Mouse (Mus musculus): ENCODE data around the gene Gas7. TPM values are rescaled to one million over a fixed set of nuclear protein-coding genes. Genes with fewer than 3 reads are reported as not detected.

Gene Gas7
- 3.4 and 5.7 TPM in 2 replicates for polyA plus RNA-seq (2012; rRNA removed)

DNA sequence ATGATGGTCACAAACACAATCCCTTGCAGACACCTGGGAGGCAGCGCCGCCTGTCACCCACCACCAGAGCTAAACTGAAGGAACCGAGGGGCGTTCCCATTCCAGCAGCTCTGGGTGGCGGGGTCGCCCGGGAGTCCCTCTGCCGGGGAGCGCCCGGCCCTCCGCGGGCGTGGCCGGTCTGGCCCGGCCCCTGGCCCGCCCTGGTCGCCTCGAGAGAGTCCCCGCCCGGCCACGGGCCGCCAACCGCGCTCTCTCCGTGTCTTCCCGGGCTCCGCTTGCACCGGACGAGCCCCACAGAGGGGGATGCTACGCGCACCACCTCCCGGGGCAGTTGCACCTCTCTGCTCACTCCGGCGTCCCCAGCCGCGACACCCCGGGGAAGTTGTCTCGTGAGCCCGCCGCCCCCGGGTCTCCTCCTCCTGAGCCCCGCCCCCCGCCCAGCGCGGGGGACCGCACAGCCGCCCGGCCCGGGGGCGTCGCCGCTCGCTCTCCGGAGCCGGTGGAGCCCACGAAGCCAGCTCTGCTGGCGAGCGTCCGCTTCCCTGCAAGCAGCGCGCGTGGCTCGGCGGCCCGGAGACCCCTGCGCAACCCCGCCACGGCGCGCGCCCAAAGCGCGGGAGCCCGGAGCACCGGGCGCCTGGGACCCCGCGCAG, at the start of gene Gas7:
Gas7 (plus strand) TSS at position 564 of the 653 bp plus-strand sequence.
- under 1% methylated on average over 78 of the region's 78 CpGs for WGBS
- DNase-seq (ENCODE audit: low read depth, low spot score) = no peak

DNA sequence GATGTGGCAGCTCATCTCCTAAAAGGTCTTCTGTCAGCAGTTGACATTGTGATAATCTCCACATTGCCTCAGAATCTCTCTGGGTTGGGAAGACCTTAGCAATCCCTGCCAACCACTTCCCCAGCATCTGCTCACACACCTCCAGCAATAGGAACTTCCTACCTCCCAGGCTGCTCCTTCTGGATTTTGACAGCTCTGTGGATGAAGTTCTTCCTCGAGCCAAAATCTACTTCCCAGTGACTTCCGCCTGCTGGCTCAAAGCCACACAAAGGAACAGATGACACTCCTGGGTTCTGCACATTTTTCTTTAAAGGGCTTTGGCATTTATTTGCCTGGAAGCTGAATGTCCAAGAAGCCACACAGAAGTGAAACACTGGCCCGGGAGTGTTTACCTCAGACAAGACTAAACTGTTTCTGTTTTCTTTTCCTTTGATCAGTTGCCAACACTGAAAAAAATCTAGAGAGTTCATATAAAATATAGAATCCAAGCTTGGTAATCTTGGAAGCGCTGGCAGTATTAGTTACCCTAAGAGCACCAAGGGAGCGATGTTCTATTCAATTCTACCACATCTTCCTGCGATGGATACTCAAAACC, 40.8 kb upstream of the Gas7 start:
- no peak for DNase-seq (ENCODE audit: low read depth, low spot score)
- 48% methylated on average over 6 of the region's 6 CpGs for WGBS

DNA sequence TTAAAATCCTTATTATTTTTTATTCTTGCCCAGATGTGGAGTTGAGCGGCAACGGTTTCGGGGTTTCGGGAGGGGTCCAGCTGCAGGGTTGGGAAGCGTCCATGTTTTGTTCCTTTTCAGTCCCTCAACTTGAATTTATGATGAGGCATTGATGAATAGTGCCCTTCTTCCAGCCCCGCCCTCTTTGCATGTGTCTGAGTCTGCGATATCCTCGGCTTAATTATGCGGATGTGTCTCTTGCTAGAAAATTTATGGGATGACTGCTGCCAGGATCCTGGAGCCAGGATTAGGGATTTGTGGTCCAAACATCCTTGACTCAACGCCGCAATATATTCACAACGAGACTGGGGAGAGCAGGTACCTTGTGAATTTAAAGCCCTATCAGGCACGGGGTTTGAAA, 31.7 kb upstream of the Gas7 start:
- 75% methylated on average over 13 of the region's 13 CpGs for WGBS
- DNase-seq (ENCODE audit: low read depth, low spot score) = no peak

DNA sequence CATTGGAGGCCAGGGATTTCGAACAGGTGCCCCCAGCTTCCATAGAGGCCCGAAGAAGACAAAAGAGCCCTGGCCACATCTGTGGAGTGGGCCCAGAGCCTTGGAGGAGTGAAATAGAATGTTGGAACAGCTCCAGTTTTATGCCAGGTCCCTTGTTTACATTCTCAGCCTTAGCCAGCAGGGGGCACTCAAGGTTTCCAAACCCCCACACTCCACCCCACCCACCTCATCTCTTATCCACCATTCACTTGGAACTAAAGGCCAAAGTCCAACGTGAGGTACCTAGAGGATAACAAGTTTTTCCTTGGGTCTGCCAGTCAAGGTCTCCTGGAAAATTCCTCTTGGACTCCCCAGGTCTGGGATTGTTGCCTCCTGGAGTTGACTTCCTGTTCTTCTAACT, 27.0 kb upstream of the Gas7 start:
- no peak for DNase-seq (ENCODE audit: low read depth, low spot score)

DNA sequence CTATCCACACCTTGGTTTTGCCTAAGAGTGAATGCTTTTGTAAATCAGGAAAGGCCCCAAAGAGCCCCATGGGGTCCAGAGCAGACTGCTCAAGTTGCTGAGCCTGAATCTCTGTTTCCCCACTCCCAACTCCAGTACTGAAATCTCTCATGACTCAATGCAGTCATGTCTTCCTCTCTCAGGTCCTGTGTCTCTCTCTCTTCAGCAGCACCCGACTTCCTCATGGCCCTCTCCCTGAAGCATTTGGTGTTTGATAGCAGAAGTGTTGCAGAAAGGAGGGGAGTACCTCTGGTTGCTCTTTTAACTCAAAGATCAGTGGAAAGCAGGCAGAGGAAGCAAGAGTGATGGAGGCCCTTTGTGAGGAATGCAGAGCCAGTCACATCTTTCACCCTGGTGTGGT, 25.4 kb upstream of the Gas7 start:
- DNase-seq (ENCODE audit: low read depth, low spot score) = no peak
- 35% methylated on average over 1 of the region's 1 CpGs for WGBS

More for the DNA sequence above, 27.0 kb upstream of the Gas7 start:
- WGBS = 36% methylated on average over 3 of the region's 3 CpGs

DNA sequence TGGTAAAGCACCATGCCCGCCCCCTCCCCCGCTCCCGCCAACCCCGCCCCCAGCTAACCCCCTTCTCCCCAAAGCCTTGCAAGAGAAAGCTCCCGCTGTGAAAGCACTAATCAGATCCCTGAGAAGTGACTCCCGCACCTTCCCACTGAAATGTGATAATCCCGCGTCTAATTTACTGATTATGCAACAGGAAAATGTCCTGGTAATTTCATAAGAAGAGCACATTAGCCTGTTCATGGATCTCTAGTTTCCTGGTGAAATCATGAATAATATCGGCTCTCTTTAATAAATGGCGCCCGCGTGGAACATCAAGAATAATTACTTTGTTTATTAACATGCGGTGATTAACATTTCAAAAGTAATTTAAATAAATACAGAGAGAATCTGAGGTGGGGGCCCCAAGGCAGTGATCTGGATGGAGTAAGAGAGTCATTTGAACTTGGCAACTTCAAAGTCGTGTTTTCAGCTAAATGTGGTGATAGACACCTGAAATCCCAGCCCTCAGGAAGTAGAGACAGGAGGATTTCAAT, 24.1 kb upstream of the Gas7 start:
- 44% methylated on average over 14 of the region's 14 CpGs for WGBS
- DNase-seq (ENCODE audit: low read depth, low spot score) = no peak

DNA sequence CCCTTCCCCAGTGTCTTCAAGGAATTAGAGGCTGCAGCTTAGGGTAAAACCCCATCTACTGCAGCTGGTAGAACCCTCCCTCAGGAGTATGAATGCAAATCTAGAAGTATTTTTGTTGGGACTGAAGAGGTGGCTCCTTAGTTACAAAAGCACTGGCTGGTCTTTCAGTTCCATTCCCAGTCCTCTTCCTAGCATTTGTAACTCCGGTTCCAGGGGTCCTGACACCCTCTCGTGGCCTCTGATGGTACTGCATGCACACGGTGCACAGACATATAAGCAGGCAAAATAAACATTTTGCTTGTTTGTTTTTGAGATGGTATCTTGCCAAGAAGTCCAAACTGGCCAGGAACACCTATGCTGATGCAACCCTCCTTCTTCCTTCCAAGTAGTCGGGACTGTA, 23.4 kb upstream of the Gas7 start:
- 72% methylated on average over 4 of the region's 4 CpGs for WGBS
- DNase-seq (ENCODE audit: low read depth, low spot score) = no peak

DNA sequence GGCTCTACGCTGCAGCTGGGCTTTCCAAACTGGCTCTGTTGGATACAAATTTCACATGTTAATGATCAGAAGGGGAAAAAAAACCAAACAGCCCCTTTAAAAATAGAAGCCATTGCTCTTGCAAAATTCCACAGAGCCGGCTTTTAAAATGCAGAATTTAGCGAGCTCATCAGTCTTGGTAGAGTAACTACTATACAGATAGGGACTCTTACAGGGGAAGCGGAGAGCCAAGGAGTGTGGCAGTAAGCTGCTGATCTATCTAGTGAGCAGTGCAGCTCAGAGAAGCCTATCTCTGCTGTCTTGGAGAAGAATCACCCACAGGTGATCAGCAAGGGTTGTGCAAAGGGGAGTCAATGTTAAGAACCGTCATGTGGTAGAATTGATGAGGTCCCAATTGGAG, 21.5 kb upstream of the Gas7 start:
- DNase-seq (ENCODE audit: low read depth, low spot score) = no peak
- WGBS = 88% methylated on average over 5 of the region's 5 CpGs

DNA sequence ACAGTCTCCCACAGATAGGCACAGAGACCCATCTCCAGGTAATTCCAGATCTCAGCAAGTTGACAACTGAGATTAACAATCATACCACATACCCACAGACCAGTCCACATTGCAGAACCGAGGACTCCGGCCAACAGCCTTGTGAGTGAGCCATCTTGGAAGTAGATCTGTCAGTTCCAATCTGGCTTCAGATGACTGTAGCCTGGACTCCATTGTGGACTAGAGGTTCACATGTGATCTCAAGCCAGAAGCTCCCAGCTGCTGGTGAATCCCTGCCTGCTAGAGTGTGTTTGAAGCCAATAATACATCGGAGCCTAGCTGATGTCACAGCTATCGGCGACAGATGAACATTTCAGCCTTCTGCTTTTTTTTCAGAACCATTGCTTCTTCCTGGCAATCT, 16.5 kb upstream of the Gas7 start:
- DNase-seq (ENCODE audit: low read depth, low spot score) = no peak
- 86% methylated on average over 5 of the region's 5 CpGs for WGBS

DNA sequence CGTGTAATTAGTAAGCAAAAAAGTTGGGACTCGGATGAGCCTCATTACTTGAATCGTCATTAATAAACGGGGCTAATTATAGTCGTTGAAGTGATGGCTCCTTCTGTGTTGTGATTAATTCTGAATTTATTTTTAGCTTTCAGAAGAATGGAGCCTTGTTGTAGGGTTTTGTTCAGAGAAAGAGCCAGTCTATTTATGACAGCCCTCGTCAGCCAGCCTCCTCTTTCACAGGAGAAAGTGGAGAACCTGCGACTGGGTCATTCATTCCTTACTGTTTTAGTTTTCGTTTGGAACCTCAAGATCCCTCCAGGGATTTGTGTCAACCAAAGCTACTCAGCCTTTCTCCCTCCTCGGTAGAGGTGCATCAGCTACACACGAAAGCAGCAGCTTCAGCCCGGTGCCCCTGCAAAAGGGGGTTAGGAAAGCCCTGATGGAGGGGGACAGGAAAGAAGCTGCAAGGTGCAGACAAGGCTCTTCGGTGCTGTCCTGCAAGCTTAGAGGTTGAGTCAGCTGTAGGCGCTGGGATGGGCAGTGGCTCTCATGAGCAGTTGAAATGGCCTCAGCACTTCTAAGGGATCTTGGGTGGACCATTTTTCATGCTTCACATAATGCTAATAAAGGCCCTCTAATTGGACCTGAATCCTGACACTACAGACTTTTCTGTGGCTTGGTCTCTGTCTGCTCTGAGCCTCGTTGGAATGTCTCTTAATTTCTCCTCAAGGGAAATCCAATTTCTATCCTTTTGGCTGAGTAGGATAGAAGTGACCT, 10.0 kb upstream of the Gas7 start:
- DNase-seq (ENCODE audit: low read depth, low spot score) = no peak
- 66% methylated on average over 14 of the region's 14 CpGs for WGBS

DNA sequence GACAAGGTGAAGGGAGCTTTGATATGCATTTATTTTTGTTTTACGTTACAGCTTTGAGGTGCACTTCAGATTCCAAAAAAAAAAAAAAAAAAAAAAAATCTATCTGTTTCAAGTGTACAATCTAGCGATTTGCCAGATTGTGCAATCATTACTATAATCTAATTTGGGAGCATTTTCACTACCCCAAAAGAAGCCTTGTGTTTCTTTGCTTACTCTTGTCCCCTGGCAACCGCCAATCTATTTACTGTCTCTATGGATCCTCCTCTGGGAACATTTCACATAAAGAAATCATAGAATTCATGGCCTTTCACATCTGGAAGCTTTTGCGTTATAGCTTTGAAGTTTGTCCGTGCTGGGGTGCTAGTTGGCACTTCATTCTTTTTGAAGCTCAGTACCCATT, 3.7 kb upstream of the Gas7 start:
- DNase-seq (ENCODE audit: low read depth, low spot score) = no peak
- WGBS = 67% methylated on average over 5 of the region's 5 CpGs

DNA sequence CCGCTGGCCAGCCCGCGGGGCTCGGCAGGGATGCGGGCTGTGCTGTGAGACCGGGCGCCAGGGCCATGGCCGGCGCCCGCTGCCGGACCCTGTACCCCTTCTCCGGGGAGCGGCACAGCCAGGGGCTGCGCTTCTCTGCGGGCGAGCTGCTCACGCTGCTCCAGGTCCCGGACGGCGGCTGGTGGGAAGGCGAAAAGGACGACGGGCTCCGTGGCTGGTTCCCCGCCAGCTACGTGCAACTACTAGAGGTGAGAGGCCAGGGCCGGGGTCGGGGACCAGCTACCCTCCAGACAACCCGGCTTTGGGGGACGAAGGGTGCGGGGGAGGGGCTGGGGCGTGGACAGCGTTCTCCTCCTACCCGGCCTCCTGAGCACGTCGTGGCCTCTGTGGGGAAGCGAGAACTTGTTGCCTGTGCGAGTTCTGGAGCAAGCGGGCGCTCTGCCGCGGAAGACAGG, 317 bp downstream of the Gas7 start:
- no peak for DNase-seq (ENCODE audit: low read depth, low spot score)
- WGBS = 2% methylated on average over 36 of the region's 42 CpGs

DNA sequence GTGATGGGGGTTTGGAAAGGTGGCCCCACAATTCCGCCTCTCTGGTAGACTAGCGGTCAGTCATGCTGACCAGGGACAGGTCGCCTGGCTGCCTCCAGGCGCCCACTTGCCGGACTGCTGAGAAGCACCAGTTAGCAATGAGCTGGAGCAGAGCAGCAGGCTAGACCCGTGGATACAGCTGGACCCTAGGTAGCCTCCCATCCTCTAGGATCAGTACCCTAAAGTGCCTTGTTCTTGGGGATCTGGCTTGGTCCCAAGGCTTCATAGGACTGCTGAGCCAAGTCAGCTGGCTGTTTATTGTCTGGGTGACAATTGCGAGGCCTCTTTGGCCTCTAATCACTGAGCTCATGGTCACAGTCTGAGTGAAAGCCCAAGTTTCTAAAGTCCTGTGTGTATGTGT, 792 bp downstream of the Gas7 start:
- 25% methylated on average over 7 of the region's 7 CpGs for WGBS
- DNase-seq (ENCODE audit: low read depth, low spot score) = no peak

DNA sequence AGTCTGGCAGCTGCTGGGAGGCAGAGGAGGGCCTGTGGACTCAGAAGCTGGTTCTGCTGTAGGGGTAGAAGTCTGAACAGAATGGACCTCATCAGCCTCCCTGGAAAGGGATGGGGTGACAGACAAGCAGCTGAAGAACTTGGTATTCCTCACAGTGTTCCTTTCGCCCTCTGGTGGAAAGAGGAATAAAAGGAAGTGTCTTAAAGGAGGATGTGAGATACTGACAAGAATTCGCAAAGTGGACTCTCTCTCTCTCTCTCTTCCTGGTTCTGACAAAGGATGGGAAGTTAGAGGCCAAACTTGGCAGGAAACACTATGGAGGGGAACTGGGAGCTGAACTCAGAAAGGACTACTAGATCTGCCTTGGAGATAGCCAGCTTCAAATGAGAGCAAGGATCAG, 2.9 kb downstream of the Gas7 start:
- WGBS = 33% methylated on average over 2 of the region's 2 CpGs
- no peak for DNase-seq (ENCODE audit: low read depth, low spot score)

DNA sequence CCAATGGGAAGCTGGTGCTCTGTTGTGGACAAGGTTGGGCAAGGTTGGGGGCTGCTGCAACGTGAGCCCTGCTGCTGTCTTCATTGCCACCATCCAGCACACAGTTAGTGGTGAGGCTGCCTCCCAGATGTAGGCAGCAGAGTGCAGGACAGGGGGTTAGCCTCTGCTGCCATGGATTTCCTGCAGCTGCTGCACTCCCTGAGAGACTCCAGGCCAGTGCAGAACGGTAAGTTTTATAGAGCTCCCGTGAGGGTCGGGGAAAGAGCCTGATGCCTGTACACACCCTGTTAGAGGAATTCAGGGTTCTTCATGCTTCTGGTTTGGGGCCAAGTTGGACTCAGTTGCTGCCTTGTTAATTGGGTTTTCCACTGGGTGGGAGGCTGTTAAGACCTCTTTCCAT, 11.9 kb downstream of the Gas7 start:
- DNase-seq (ENCODE audit: low read depth, low spot score) = no peak
- WGBS = 18% methylated on average over 4 of the region's 4 CpGs

DNA sequence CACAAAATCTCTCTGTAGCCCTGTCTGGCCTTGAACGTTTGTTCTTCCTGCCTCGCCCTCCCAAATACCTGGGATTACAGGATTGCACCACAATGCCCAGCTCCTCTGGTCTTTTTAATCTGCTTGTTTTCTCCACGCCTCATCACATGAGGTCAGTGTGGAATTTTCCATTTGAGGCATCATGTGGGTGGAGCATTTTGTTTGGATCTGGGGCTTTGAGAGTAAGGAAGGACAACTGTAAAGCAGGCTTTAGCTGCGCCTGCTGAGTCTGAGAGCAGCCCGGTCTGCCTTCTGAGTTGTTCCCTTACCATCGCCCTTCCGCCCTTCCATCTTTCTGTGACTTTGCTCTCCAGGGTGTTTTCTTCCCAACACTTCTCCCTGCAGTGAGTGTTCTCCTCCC, 13.6 kb downstream of the Gas7 start:
- DNase-seq (ENCODE audit: low read depth, low spot score) = no peak
- 67% methylated on average over 7 of the region's 7 CpGs for WGBS

DNA sequence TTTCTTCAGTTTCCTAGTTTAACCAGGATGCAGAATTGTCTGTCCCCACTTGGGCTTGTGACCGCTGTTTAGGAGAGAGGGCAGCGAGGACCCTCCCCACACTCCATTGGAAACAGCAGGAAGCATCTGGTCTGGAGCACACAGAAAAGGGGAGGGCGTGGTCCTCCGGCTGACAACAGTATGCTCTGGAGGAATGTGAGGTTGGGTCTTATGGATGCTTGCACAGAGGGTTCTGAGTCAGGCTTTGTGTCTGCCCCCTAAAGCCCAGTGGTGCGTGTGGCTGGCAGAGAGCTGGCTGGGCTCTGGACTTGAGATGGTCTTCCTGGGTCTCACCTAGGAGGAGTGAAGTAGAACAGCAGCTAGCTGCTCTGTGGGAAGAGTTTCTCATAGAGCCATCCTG, 19.4 kb downstream of the Gas7 start:
- WGBS = 87% methylated on average over 5 of the region's 5 CpGs

DNA sequence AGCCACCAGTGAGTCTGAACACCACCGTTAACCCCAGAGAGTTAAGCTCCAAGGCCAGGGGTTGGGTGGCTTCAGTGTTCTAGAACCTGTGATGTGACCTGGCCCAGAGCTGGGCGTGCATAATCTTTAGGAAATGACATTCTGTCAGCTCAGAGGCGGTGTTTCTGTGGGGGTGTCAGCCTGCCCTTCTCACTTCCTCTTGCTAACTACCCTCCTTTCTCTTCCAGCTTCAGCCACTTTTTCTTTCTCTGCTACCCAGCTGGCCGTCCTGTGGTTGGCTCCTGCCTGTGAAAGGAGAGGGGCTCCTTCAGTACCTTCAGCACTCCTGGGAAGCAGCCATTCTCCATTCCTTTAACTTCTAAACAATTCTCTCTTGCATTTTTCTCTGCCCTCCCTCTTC, 24.3 kb downstream of the Gas7 start:
- 74% methylated on average over 4 of the region's 4 CpGs for WGBS
- no peak for DNase-seq (ENCODE audit: low read depth, low spot score)

More for the DNA sequence above, 19.4 kb downstream of the Gas7 start:
- DNase-seq (ENCODE audit: low read depth, low spot score) = no peak

DNA sequence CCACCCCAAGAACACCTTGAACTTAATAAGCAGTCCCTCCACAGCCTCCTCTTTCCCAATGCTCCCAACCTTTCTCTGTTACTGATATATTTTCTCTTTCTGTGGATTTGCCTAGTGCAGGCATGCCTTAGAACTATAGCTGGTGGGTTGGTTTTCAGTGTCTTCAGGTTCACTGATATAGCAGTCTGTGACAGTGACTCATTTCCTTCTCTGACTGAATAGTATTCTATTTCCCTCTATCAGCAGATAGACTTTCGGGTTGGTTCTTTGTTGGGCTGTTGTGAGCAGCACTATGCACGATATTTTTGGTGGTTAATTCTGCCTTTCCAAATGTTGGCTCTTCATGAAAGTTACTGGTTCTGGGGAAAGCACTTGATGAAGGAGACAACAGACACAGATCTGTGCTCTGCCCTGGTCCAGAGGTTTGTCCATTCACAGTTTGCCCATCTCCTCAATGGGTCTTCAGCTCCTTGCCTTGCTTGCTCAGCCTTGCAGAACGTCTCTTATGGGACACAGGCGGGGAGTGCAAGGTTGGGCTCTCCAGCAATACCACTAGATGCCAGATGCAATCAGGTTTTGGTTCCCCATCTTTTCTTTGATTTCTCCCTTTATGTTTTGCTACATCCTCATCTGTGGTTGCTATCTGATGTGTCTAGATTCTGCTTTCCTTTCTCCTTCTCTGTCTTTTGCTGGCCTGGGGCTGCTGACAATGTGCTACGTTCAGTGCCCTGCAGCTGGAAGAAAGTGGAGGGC, 25.1 kb downstream of the Gas7 start:
- no peak for DNase-seq (ENCODE audit: low read depth, low spot score)
- WGBS = 85% methylated on average over 5 of the region's 5 CpGs

DNA sequence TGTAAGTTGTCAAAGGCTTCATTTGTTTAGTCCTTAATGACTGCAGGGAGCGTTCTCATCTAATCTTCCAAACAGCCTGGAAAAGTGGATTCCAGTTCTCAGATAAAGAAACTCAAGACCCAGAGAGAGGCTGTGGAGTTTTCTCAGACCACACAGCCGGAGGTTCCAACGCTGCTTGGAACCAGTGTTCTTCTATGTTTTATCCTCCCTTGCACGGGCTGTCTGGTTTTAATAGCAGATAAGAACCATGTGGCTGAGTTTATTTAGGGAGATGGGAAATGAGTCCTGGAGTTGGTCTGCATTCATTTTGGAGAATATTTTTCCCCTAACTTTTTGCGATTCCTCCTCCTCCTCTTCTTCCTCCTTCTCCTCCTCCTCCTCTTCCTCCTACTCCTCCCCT, 26.5 kb downstream of the Gas7 start:
- WGBS = 67% methylated on average over 5 of the region's 5 CpGs
- no peak for DNase-seq (ENCODE audit: low read depth, low spot score)

Data from large intestine, adult 2 months (tissue).